Mouse (Mus musculus): ENCODE results near the gene Loxl1. TPM values are rescaled to one million over a fixed set of nuclear protein-coding genes. Genes with fewer than 3 reads are reported as not detected.
"Not testable (repeated sequence)": the region's sequence is repeated elsewhere in the genome, so short reads cannot be mapped to it uniquely, and the experiment has no call there.

Loxl1 gene
- polyA plus RNA-seq, 1 experiment: not detected

DNA sequence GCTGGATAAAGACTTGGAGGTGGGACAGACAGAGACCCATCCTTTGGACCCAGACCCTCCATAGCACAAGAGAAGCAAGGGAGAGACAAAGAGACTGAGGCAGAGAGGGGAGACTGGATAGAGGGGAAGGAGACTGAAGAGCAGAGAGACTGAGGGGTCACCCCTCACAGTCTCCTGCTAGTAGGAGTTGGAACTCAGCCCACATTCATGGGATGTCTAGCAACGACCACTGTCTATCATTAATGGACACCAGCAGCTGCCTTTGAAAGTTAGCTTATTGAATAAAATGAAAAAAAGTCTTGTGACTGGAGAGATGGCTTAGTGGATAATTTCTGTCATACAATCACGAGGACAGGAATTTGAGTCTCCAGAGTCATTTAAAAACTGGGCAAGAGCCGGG lies 45.9 kb downstream of the Loxl1 start:
- no peak for TF ChIP-seq POLR2A (IDR thresholded peaks at IDR 0.05; ENCODE audit: insufficient read depth, low read depth, low read length)
- no peak for TF ChIP-seq CTCF (IDR thresholded peaks at IDR 0.05; ENCODE audit: insufficient read depth, low read depth, low read length)
- 68% methylated on average over 3 of the region's 3 CpGs for WGBS
- no peak overlapping the region for H3K4me3 ChIP-seq (ENCODE audit: insufficient read depth, low read depth, low read length)
- H3K27ac ChIP-seq (ENCODE audit: insufficient read depth, low read depth, low read length): no peak overlapping the region
- 0 out of 2 replicates have a peak, but pooled peaks cover 2% of the 10 kb centered on the region for H3K4me1 ChIP-seq (ENCODE audit: control insufficient read depth, insufficient read depth, low read length)

DNA sequence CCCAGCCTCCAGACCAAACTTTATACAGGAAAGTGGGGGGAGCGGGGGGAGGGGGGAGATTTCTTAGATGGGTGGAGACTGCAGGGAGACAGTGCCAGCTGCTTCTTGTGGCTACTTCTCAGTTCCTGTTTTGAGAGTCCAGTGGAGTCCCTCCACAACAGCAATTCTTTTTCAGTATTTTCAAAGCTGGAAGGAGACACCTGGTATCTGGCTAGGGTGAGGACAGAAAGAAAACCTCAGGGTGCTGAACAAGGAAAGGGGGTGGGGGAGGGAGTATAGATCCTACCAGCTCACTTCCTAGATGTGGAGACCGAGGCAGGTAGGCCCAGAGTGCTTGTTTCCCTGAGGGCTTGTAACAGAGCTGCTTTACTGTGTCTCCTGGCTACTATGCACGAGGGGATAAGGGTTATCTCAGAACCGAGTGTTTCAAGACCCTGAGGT lies 46.4 kb downstream of the Loxl1 start:
- H3K27ac ChIP-seq (ENCODE audit: insufficient read depth, low read depth, low read length): no peak overlapping the region
- TF ChIP-seq POLR2A (IDR thresholded peaks at IDR 0.05; ENCODE audit: insufficient read depth, low read depth, low read length) (no peak), CTCF (IDR thresholded peaks at IDR 0.05; ENCODE audit: insufficient read depth, low read depth, low read length) (no peak)
- 42% methylated on average over 4 of the region's 4 CpGs for WGBS
- H3K4me1 ChIP-seq (ENCODE audit: control insufficient read depth, insufficient read depth, low read length): 0 out of 2 replicates have a peak, but pooled peaks cover 2% of the 10 kb centered on the region
- no peak overlapping the region for H3K4me3 ChIP-seq (ENCODE audit: insufficient read depth, low read depth, low read length)

DNA sequence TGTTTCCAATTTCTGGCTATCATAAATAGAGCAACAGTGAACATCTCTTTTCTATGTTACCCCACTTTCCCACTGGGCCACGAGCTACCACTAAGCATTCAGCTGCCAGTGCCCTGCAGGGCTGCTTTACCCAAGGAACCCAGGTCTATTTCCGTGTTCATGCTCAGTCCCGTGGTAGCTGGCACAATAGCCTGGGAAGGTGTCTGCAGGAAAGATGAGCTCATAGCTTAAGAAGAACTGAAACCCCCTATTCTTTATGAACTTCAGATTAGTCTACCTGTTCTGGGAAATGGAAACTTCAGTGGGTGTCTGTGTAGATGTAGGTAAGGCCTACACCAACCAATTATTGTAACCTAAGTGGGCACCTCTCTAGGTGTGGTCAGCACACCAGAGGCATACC lies 47.6 kb downstream of the Loxl1 start:
- H3K27ac ChIP-seq (ENCODE audit: insufficient read depth, low read depth, low read length): no peak overlapping the region
- no peak overlapping the region for H3K4me3 ChIP-seq (ENCODE audit: insufficient read depth, low read depth, low read length)
- H3K4me1 ChIP-seq (ENCODE audit: control insufficient read depth, insufficient read depth, low read length): 0 out of 2 replicates have a peak, but pooled peaks cover 2% of the 10 kb centered on the region
- TF ChIP-seq CTCF (IDR thresholded peaks at IDR 0.05; ENCODE audit: insufficient read depth, low read depth, low read length): no peak
- WGBS: 71% methylated on average over 3 of the region's 3 CpGs

DNA sequence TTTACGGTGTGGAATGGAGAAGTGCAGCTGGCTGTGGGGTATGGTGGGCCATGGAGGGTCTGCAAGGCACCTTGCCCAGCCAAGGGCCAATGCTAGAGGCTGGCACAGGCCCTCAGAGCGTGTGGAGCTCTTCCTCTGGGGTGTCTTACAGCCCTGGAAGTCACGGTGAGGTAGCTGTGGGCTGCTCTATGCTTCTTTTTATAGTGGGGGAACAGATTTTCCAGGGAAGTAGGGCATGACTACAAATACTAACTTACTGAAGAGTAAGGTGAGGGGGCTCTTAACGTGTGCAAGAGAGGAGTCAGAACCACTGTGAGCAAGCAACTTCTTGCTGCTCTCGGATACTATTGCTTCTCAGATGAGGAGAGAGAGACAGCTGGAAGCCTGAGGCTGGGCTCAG lies 50.5 kb downstream of the Loxl1 start:
- Histone ChIP-seq H3K4me3 (ENCODE audit: insufficient read depth, low read depth, low read length) (no peak overlapping the region), H3K27ac (ENCODE audit: insufficient read depth, low read depth, low read length) (no peak overlapping the region), H3K4me1 (ENCODE audit: control insufficient read depth, insufficient read depth, low read length) (0 out of 2 replicates have a peak, but pooled peaks cover 2% of the 10 kb centered on the region)
- WGBS: 91% methylated on average over 5 of the region's 5 CpGs
- TF ChIP-seq CTCF (IDR thresholded peaks at IDR 0.05; ENCODE audit: insufficient read depth, low read depth, low read length) (no peak), POLR2A (IDR thresholded peaks at IDR 0.05; ENCODE audit: insufficient read depth, low read depth, low read length) (no peak)

DNA sequence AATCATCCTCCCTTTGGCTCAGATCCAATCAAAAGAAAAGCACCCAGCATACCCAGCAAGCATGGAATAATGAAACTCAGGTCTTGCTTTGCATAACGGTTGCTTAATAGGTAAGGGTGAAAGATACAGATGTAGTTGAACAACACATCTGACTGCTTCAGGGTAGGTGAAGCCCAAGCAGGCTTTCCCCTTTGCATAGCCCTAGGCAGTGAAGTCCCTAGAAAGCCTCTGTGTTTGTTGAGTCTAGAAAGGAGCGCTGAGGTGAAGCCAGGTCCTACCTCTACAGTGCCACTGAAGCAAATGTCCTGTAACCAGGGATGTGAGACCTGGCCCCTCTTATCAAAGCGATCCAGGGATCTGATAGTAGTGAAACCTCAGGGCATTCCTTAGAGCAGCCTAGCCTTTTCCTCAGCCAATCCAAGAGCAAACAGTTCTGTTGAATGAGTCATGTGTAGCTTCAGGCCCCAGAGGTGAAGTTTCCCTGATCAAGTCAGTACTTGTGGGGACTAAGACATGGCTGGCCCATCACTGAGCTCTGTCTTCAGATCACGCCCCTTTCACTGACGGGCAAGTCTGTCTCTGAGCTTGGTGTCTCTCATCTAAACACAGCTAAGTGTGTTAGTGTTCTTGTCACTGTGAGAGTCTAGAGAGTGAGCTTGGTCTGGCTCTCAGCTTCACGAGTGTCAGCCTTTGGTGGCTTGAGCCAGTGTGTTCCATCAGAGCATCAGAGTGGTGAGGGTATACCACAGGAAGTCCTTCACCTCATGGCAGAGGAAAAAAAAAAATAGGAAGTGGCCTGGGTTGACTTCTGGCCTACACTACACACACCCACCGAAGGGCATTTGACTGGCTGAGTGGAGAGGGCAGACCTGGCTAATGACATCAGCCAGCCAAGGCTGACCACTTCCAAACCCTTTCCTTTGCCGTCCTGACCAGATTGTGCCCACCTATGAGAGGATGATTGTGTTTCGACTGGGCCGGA lies 57.0 kb downstream of the Loxl1 start:
- 92% methylated on average over 10 of the region's 10 CpGs for WGBS
- H3K4me3 ChIP-seq (ENCODE audit: insufficient read depth, low read depth, low read length): no peak overlapping the region
- no peak for TF ChIP-seq CTCF (IDR thresholded peaks at IDR 0.05; ENCODE audit: insufficient read depth, low read depth, low read length)
- TF ChIP-seq POLR2A (IDR thresholded peaks at IDR 0.05; ENCODE audit: insufficient read depth, low read depth, low read length): no peak
- no peak overlapping the region for H3K27ac ChIP-seq (ENCODE audit: insufficient read depth, low read depth, low read length)
- H3K4me1 ChIP-seq (ENCODE audit: control insufficient read depth, insufficient read depth, low read length): peaks cover 5% of the 10 kb centered on the region

DNA sequence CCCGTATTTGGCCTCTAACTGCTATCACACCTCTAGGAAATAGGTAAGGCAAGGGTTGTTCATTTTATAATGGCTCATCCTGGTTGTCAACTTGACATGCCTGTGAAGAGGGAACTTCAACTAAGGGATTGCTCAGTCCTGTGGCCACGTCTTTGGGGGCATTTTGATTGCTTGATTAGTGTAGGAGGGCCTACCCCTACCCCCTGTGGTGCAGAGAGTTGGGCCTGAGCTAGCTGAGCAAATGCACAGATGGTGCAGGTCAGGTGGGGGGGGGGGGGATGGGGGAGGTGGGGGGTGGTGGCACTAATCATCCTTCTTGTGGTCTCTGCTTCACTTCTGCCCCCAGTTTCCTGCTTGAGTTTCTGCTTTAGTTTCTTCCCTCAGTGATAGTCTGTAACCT lies 57.9 kb downstream of the Loxl1 start:
- peaks cover 5% of the 10 kb centered on the region for H3K4me1 ChIP-seq (ENCODE audit: control insufficient read depth, insufficient read depth, low read length)
- H3K4me3 ChIP-seq (ENCODE audit: insufficient read depth, low read depth, low read length): no peak overlapping the region
- WGBS: 68% methylated on average over 2 of the region's 2 CpGs
- H3K27ac ChIP-seq (ENCODE audit: insufficient read depth, low read depth, low read length): no peak overlapping the region
- TF ChIP-seq POLR2A (IDR thresholded peaks at IDR 0.05; ENCODE audit: insufficient read depth, low read depth, low read length) (no peak), CTCF (IDR thresholded peaks at IDR 0.05; ENCODE audit: insufficient read depth, low read depth, low read length) (no peak)

DNA sequence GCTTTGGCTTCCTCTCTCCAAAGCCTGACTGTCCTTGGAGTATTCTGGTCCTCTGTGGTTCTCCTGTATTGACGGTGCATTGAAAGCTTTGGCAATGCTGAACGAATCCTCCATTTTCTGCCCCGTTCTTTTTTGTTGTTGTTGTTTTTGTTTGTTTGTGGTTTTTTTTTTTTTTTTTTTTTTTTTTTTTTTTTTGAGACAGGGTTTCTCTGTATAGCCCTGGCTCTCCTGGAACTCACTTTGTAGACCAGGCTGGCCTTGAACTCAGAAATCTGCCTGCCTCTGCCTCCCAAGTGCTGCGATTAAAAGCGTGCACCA lies 59.2 kb downstream of the Loxl1 start:
- WGBS: 55% methylated on average over 5 of the region's 5 CpGs
- not testable (repeated sequence) for H3K4me1 ChIP-seq (ENCODE audit: control insufficient read depth, insufficient read depth, low read length); H3K27ac ChIP-seq (ENCODE audit: insufficient read depth, low read depth, low read length)
- H3K4me3 ChIP-seq (ENCODE audit: insufficient read depth, low read depth, low read length): peak overlapping the region; percentile 77

DNA sequence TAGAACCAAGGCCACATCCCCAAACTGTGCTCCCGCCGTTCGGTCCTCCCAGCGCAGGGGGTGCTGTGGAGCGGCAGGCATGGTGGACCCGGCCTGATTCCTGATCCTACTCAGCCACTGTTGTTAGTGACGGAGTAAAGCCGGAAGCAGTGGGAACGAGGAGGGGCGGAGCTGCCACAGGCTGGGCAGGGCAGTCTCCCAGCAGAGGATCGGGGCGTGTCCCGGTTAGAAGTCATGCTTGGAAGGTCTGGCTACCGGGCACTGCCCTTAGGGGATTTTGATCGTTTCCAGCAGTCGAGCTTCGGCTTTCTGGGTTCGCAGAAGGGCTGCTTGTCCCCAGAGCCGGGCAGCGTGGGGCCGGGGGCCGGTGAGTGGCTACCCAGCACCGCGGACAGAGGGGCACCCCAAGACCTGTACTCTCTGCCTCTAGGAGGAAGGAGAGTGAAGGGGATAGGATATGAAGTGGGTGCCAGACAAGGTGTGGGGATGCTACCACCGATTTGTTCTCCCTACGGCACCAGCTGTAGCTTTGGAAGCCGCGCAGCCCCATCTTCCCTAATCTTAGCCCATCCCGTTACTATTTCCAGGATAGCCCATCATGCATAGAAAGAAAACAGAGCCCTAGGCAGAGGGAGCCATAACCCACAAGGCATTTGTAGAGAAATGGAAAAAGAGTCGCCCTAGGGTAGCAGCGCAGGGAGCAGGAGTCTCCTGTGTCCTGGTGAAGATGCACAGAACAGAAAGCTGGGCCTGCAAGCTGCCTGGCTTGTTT lies 59.8 kb downstream of the Loxl1 start, which contains the start of gene Stoml1:
Gene Stoml1 (plus strand): TSS at position 132 of the 772 bp plus-strand sequence.
- Histone ChIP-seq H3K4me1 (ENCODE audit: control insufficient read depth, insufficient read depth, low read length) (peaks cover 11% of the 10 kb centered on the region), H3K27ac (ENCODE audit: insufficient read depth, low read depth, low read length) (0 out of 2 replicates have a peak within 1 kb of the TSS, but pooled peaks have one; percentile 13), H3K4me3 (ENCODE audit: insufficient read depth, low read depth, low read length) (peak within 1 kb of the TSS; percentile 77)
- TF ChIP-seq CTCF (IDR thresholded peaks at IDR 0.05; ENCODE audit: insufficient read depth, low read depth, low read length) (peak; percentile 91), POLR2A (IDR thresholded peaks at IDR 0.05; ENCODE audit: insufficient read depth, low read depth, low read length) (peak; percentile 64)
- under 1% methylated on average over 31 of the region's 31 CpGs for WGBS

DNA sequence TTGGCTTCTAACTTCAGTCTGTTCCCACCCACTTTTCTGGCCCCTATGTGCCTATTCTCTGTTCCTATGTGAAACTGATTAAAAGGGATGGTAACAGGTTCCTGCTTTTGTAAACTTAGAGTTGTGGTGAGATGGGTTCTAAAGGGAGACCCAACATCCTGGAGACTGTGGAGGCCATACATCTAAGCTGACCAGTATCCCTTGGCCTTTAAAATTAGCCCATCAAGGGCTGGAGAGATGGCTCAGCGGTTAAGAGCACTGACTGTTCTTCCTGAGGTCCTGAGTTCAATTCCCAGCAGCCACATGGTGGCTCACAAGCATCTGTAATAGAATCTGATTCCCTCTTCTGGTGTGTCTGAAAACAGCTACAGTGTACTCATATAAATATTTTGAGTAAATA lies 62.3 kb downstream of the Loxl1 start:
- WGBS: 92% methylated on average over 1 of the region's 1 CpGs
- peaks cover 19% of the 10 kb centered on the region for H3K4me1 ChIP-seq (ENCODE audit: control insufficient read depth, insufficient read depth, low read length)
- not testable (repeated sequence) for H3K4me3 ChIP-seq (ENCODE audit: insufficient read depth, low read depth, low read length); H3K27ac ChIP-seq (ENCODE audit: insufficient read depth, low read depth, low read length)
